Mouse (Mus musculus) cerebellum, adult 11-12 months (tissue): ENCODE results near the gene BC147527.
"Not testable (repeated sequence)": the region's sequence is repeated elsewhere in the genome, so short reads cannot be mapped to it uniquely, and the experiment has no call there.

Source experiments
- DNase-seq: peaks from one replicate; pipeline ENCODE4 v3.0.0; 2022

The BC147527 gene

DNA sequence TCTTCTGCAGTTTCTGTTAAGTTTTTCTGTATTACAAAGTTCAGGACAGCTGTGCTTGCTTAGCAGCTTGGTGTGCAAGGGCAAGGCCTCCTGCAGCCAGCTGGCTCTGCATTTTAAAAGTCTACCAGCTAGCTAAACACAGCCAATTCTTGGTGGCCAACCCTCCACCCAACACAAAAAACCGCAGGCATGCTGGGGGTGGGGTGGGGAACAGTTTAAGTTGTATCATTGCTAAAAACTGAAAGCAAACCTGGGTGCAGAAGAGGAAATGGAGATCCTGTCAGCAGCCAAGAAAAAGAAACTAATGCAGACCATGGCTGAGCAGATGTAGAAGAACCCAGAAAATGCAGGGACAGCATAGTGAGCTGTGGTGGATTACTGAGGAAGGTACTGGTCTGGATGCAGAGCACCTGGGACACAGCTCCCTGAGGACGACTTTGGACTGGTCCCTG lies at the start of gene BC147527:
BC147527 (plus strand) TSS at position 402 of the 452 bp plus-strand sequence.
- no peak for DNase-seq

DNA sequence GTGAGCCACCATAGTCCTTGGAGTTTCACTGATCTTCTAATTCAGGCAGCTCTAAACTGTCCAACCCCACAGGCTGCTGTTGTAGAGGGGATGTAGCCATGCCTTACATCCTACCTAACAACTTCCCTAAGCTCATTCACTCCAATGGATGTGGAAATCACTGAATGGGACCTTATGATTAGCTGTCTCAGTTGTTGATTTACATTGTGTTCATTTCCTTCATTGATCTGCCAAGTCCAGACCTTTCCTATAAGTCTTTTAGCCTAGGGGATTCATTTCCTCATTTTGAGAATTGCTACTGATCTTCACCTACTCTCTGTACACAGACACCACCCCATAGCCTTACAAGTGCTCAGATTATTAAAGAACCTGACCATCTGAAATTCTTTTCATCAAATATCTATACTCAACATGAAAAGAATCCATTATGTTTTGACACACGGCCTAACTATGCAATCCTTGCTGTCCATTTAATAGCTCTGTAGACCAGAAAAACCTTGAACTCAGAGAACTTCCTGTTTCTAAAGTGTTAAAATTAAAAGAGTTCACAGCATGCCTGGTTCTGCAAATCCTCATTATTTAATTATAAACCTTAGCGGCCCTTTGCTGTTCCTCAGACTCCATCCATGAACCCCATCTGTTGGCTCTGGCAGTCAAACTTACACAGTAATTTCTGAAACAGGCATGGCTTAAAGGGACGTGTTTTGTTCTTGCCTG lies 48.8 kb upstream of the BC147527 start:
- DNase-seq = not testable (repeated sequence)

DNA sequence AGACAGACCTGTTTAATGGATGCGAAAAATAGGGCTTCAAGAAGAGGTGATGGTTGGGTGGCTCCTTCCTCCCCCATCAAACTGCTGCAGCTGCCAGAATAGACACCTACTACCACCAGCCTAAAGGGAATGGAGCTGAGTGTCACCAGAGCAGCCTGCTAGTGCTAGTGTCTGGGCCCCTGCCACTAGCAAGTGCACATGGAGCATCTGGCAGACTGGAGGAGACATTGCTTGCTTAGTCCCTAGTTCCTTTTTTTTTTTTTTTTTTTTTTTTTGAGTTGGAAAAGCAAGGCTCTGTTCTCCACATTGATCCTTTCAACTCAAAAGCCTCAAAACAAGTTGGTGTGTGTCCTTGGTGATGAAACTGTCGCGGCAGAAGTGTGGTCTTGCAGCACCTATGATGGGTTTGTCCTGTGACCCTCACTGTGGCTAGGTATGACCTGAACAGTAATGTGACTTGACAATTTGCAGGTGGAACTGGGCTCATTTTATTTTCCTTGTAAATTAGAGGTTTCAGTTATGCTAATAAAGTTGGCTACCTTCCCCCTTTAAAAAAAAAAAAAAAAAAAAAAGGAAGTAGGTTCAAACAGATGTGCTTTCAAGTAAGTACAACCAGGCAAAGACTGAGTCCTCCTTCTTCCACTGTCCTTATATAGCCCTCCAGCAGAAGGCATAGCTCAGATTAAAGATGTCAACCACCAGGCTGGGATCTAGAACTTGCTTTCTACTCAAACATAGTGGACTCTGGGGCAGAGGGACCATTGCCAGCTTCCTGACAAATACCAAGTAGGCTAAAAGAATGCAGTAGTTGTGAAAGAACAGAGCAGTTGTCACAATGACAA lies 41.2 kb upstream of the BC147527 start:
- DNase-seq = not testable (repeated sequence)

DNA sequence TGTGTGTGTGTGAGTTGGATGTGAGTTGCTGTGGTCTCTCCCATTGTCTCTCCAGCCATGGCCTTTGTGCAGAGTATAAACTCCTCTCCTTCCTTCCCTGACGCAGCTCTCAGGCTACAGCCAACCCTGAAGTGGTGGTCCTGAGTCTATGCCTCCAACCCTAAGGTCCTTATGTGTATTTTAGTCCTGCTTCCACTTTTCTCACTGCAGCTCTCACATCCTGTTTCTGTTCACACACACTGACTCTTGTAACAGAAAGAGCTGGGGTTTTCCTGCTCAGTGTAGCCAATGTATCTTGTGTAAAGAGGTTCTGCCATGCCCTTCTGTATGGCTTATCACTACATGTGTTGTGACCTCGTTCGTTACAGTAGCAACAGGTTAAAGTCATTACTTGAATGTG lies 40.5 kb upstream of the BC147527 start:
- DNase-seq = not testable (repeated sequence)

DNA sequence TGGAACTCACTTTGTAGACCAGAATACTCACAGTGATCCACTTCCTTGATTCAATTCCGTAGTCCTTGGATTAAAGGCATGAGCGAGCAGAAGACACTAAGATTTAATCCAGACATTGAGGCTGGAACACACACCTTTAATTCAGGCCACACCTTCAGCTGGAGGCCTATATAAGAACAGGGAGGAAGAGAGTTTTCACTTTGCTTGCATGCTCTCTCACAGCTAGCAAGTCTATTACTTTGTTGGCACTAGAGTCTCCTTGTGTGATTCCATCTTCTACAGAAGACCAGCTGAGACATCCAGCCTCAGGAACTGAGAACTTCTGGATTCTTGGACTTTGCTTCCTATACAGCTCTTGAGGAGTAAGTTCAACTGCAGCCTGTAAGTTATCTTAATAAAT lies 37.3 kb upstream of the BC147527 start, which contains the start of gene AF067061:
AF067061 (plus strand) TSS at position 245 of the 400 bp plus-strand sequence.
- DNase-seq = not testable (repeated sequence)

DNA sequence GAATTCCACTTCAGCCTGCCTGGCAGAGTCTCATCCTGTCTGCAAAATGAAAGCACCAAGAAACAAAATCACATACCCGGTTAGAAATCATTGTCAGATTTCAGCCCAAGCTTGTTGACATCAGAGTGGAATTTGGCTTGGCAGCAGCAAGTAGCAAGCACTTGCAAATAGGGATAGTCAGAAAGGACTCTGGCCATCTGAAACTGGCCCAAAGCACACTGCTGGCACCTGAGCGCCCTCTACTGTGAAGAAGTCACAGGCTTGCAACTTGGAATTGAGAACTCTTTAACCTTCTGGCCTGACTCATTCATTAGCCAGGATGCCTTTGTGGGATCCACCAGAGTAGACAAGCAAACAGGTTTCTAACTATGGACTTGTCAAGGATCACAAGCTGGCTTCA lies 22.4 kb upstream of the BC147527 start:
- DNase-seq = not testable (repeated sequence)

DNA sequence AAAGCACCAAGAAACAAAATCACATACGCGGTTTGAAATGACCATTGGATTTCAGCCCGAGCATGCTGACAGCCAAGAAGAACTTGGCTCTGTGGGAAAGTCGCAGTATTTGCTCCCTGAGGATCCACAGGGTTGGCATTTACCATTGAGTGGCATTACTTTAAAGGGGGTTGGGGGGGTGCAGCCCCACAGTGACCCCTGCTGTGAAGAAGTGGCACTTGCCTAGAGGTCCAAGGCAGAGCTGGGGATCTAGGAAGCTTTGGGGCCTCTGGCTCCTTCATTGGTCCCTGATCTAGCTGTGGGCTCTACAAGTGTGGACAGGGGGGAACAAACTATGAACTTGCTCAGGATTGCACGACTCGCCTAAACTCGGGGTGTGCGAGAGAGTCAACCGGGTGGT lies 21.4 kb upstream of the BC147527 start:
- no peak for DNase-seq

DNA sequence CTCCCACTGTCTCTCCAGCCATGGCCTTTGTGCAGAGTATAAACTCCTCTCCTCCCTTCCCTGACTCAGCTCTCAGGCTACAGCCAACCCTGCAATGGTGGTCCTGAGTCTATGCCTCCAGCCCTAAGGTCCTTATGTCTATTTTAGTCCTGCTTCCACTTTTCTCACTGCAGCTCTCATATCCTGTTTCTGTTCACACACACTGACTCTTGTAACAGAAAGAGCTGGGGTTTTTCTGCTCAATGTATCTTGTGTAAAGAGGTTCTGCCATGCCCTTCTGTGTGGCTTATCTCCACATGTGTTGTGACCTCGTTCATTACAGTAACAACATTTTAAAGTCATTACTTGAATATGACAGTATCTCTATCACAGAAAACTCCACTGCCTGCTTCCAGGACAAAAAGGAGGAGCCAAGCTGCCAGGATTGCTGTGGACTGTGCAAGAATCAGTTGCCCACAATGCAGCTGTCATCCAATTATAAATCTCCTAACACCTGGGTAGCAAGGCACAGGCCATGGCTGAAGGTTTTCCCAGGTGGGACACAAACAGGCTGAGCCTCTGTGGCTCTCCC lies 783 bp upstream of the BC147527 start:
- DNase-seq = no peak

DNA sequence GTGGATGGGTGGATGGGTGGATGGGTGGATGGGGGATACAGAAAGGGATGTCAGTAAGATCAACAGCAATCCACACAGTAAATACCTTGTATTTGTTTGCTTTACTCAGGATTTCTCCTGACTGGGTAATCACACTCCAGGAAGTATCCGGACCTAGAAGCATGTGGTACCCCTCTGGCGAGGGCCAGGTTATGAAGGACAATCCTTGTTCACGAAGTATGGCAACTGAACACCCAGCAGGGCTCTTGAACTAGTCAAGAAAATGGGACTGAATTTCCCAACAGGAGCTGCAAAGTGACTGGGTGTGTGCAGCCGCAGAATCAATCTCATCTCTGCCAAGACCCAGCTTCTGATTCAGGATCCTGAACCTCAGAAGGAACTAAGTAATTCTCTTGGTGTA lies 661 bp downstream of the BC147527 start:
- no peak for DNase-seq

DNA sequence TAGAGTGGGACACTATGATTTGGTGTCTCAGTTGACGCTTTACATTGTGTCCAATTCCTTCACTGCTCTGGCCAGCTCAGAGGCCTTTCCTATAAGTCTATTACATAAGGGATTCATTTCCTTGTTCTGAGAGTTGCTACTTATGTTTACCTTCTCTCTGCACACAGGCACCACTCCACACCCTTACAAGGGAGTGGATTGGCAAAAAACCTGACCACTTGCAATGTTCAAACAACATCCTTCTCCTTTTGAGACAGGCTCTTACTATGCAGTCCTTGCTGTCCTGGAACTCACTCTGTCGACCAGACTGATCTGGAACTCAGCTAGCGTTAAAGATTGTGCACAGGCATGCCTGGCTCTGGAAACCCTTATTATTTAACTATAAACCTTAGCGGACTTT lies 10.6 kb downstream of the BC147527 start:
- no peak for DNase-seq

DNA sequence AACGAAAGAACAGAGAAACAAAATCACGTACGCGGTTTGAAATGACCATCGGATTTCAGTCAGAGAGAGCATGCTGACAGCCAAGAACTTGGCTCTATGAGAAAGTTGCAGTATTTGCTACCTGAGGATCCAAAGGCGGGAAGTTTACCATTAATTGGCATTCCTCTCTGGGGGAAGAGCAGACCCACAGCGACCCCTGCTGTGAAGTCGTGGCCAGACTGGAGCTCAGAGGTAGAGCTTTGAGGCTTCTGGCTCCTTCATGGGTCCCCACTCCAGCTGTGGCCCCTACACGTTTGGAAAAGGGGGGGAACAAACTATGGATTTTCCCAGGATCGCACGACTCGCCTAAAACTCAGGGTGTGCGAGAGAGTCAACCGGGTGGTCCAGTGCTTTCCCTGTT lies 13.4 kb downstream of the BC147527 start:
- DNase-seq = no peak

DNA sequence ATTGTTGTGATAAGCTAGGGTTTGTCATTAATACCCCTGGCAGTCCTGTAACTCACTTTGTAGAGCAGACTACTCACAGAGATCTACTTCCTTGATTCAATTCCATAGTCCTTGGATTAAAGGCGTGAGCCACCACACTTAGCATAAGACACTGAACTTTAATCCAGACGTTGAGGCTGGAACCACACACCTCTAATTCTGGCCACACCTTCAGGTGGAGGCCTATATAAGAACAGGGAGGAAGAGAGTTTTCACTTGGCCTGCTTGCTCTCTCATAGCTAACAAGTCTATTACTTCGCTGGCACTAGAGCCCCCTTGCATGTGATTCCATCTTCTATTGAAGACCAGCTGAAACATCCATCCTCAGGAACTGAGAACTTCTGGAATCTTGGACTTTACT lies 16.4 kb downstream of the BC147527 start, which contains the start of gene Tcstv3:
Tcstv3 (plus strand) TSS at position 301 of the 400 bp plus-strand sequence.
- not testable (repeated sequence) for DNase-seq

DNA sequence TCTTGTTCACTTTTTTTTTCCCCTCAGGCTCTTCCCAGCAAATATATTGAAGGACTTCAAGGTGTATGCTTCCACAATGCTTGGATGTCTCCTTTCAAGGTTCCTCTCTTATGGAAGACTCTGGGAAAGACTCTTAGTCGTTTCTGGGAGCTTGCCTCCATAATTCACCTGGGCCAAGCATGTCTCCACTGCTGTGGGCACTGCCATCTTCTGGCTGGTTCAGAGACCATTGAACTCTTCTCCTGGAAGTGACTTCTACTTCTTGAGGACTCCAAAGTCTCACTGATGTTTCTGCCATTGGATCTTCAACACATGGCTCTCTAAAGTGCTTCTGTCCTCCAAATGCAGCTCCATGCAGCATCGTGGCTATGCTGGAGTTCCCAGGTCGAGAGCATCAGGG lies 20.0 kb downstream of the BC147527 start:
- no peak for DNase-seq

DNA sequence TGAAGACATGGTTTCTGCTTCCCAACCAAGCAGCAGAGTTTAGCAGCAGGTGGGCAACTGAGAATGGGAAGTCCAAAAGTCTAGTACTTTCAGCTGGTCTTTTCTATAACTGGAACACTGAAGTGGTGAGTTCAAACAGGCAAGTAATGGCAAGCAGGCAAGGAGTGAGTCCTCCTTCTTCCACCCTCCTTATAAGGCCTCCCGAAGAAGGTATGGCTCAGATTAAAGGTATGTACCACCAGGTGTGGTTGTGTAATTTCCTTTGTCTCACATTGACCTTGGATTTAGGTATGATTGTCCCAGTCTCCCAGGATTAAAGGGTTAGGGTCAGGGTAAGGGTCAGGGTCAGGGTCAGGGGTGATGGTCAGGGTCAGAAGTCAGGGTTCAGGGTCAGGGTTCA lies 20.5 kb downstream of the BC147527 start:
- no peak for DNase-seq
